Mouse (Mus musculus) megakaryocyte-erythroid progenitor cell, adult 5-6 weeks (primary cell): ENCODE data around the gene Wdr48. TPM values are rescaled to one million over a fixed set of nuclear protein-coding genes. Genes with fewer than 3 reads are reported as not detected.
A peak's percentile ranks its signal among the peaks of the same experiment; 100 is the strongest.

Source experiments
- ATAC-seq: replicated peaks from 2 replicates; pipeline ENCODE4 v1.8.0; 2016; ENCODE audit warnings: mild to moderate bottlenecking, inconsistent platforms; ENCODE audit not compliant: severe bottlenecking, poor library complexity, low FRiP score, low TSS enrichment
- total RNA-seq, 2 experiments: library from RNA; stranded (forward) in 1 of 2; stranded (reverse) in 1 of 2; fragments of 200-1000, 215-1000 nt in 1 of 2; fragments of >200 nt in 1 of 2; fragmentation: Nextera tagmentation in 1 of 2; gene quantifications; 2 replicates each; pipeline ENCODE4 v1.2.3; 2014 to 2017

Gene Wdr48
- total RNA-seq (2014; fragmentation: Nextera tagmentation) (49.3 and 67.8 TPM in 2 replicates), total RNA-seq (2017) (27.2 and 36.4 TPM in 2 replicates)

DNA sequence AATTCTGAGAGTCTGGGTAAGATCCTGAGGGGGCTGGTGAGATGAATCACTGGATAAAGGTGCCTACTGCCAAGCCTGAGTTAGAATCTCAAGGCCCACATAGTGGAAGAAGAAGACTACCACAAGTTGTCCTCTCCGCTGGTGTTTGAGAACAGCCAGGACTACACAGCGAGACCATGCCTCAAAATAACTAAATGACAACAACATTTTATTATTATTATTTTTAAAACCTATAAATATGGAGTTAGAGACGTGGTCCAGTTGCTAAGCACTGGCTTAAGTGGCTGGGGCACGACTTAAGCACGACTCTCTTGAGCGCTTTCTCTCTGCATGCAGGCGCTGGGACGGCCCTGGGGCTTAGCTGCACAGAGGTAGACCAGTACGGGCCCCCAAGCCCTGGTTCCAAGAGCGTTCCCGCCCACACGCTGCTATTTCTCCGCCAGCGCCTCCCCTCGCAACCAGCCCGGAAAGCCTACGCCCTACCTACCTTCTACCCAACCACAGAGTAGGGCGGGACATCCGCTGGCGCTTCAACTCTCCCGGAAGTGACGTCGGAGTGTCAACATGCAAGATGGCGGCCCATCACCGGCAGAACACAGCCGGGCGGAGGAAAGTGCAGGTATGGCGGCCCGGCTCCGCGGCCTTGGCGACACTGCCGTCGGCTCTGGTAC, at the start of gene Wdr48:
Wdr48 (plus strand) TSS at position 540 of the 671 bp plus-strand sequence.
- peak; percentile 98 for ATAC-seq

GRCm38 (mm10) chr9:119847187-119847586, 47.5 kb upstream of the Wdr48 start:
- ATAC-seq = no peak

GRCm38 (mm10) chr9:119848671-119849070, 46.0 kb upstream of the Wdr48 start:
- ATAC-seq = no peak

DNA sequence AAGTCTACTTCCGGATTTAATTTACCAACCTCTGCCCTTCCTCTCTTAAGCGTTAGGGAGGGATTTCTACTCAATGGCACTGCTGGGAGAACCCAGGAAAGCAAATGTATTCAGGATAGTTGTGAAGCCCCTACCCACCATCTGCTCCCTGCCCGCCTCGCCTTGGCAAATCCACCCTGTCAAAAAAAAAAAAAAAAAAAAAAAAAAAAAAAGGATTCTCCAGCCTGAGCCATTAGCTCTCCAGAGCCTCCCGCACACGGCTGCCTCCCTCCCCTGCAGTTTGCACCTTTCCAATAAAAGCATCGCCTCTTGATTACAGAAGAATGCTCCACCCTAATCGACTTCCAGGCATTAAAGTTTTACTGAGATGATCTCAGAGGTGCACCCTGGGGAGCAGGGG, 45.5 kb upstream of the Wdr48 start:
- ATAC-seq = no peak

DNA sequence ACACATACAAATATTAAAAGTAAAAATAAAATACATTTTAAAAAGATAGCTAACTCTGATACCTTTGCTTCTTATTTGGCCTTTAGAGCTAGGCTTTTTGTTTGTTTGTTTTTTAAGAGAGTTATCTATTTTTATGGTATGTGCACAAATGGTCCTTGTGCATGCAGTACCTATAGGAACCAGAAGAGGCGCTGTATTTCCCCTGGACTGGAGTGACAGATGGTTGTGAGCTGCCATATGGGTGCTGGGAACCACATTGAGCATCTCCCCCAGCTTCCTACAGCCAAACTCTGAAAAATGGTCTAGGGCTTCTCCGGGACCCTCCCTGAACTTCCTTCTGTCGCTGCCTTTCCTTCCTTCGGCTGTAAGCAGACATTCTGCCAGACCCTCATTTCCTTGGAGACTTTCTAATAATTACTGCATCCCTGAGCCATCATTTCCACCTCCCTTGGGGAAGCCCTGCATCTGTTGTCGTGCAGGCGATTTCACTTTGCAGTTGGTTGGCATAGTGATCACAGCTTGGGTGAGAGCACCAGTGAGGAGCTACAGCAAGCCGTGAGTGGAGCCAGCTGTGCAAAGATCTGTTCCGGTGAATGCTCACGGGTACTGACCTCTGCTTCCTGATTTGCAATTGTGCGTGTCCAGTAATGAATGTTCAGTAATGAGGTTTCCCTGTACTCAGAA, 42.2 kb upstream of the Wdr48 start:
- ATAC-seq = no peak

- ATAC-seq = no peak
Measured at GRCm38 (mm10) chr9:119853071-119853846, 41.4 kb upstream of the Wdr48 start.

GRCm38 (mm10) chr9:119854170-119854569, 40.5 kb upstream of the Wdr48 start:
- no peak for ATAC-seq

- ATAC-seq = peak; percentile 67; the same call in 1 of the 2 replicates
Measured at GRCm38 (mm10) chr9:119887144-119887901, 7.4 kb upstream of the Wdr48 start.

GRCm38 (mm10) chr9:119888843-119889246, 5.8 kb upstream of the Wdr48 start:
- no peak for ATAC-seq

DNA sequence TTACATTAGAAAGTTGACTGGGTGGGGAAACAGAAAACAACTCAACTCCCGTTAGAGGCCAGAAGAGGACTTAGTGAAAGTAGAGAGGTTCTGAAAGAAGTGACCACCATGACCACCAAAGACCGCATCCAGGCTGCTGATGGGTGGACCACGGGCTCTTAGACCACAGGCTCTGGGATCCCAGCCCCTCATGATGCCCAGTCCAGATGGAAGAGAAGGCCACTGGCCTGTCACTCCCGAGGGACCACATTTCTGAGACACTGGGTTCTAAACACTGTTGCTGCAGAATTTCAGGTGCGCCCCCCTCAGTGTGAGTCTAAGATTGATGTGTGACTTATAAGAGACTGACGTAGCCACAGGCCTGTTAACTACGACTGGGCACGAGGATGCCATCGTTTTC, 5.2 kb upstream of the Wdr48 start:
- ATAC-seq = no peak

GRCm38 (mm10) chr9:119890692-119891091, 4.0 kb upstream of the Wdr48 start:
- peak; percentile 36 for ATAC-seq

DNA sequence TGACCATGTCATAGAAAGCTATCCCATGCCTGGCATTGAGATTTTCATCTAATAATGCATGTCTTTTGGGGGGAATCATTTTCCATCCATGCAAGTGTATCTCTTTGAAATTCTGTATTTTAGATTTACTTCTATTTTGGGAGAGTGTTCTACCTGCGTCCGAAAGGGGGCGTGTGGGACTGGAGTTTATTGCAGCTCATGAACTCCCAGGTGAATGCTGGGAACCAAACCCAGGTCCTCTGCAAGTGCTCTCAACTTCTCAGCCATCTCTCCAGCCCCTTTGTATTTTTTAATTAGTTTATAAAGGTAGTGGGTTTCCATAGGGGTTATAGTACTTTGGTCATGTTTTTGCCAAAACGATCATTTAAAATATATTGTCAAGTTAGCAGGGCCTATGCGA, 797 bp upstream of the Wdr48 start:
- ATAC-seq = no peak

- peak; percentile 29; the same call in 1 of the 2 replicates for ATAC-seq
Measured at GRCm38 (mm10) chr9:119895040-119895721, 503 bp downstream of the Wdr48 start.

DNA sequence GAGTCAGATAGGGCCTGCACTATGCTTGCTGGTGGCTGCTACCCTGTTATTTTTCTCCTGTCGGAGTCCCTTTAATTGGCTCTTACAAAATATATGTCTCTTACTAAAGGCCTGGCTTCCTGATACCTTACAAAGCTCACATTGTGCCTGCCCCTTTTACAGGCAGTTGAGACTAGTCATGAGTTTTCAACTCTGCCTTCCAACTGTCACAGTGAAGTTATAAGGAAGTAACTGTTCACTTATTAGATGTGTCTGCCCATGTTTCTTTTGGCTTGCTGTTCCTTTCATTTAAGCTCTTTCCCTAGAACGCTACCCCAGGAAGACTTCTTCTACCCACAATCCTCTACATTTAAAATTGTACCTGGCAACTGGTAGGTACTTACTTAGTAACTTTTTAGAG, 4.8 kb downstream of the Wdr48 start:
- ATAC-seq = no peak

DNA sequence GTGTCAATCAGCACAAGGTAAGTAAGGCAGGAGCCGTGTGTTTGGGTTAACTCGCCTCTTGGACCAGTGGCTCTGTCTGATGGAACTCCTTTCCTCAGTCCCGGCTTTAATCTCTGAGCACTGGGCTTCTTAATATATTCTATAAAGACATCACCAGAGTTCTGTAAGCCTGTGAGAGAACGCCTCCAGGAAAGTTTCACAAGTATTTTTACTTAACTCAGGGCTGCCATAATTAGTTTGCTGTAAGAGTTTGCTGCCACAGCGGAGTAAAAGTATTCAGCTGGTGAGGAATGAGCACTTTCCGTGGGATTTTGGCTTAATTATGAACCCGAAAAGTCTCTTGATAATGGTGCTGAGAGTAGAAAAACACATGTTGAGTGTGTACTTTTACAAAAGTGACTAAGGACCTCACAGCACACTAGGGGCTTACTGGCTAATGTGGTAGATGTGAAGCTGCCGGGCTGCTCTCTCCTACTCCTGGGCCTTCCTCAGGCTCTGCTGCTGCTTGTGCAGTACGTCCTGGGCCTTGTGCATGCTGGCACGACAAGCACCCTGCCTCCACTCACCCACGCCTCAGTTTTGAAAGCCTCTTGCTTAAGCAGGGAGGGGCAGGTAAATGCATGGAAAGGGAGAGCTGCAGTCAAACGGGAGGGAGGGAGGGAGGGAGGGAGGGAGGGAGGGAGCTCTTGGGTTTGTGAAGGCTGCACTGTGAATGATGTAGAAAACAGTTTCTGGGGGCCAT, 7.9 kb downstream of the Wdr48 start:
- ATAC-seq = no peak

DNA sequence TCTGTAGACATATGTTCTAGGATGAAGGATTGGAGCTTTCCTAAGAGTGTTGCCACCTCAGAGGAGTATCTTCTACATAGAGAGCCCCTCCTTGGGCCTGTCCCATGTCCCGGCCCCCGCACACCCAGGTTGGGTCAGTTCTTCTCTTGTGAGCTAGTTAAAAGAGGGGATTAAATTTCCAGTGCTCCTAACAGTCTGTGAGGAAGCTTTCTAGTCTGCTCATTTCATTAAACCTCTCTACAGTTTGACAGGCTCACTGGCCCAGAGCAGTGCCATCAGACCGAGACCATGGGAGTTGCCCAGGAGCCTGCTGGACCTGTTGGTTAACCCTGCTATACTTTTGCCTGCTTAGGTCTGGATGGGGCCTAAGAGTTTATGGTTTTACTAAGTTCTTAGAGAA, 14.0 kb downstream of the Wdr48 start:
- ATAC-seq = no peak

DNA sequence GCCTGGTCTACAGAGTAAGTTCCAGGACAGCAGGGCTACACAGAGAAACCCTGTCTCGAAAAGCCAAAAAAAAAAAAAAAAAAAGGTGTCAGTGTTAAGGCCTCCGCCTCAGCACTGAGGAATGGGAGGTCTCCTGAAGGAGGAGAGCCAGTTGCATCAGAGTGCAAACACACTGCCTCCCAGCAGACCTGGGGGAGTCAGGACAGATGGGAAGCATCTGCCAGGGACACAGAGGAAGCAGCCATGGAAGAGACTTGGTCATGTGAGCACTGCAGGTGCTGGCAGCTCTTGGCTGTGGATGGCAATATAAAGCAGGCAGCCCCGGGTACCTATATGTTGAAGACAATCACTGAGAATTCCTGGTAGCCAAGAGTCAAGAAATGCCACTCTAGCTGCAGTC, 15.3 kb downstream of the Wdr48 start:
- no peak for ATAC-seq

GRCm38 (mm10) chr9:119913087-119913838, 18.6 kb downstream of the Wdr48 start:
- ATAC-seq = peak; percentile 77
